Mouse (Mus musculus) Patski (cell line): ENCODE results near the gene Suclg2. TPM values are rescaled to one million over a fixed set of nuclear protein-coding genes. Genes with fewer than 3 reads are reported as not detected.
"Not testable (repeated sequence)": the region's sequence is repeated elsewhere in the genome, so short reads cannot be mapped to it uniquely, and the experiment has no call there.

Experiments used
- ATAC-seq: fragments of 100-300 bp; one replicate; pipeline ENCODE4 v1.8.0; 2021
- CTCF ChIA-PET: fragments of 350-600 bp; sonication (Branson Sonifier 250); formaldehyde crosslinking; loops from one replicate; lab custom pipeline; 2022; ENCODE audit warnings: inconsistent platforms; lab: Charles Lee
- POLR2A ChIA-PET: fragments of 350-600 bp; sonication (Branson Sonifier 250); formaldehyde crosslinking; loops from one replicate; lab custom pipeline; 2022; ENCODE audit warnings: antibody characterized with exemption, inconsistent platforms; lab: Charles Lee
- DNase-seq: peaks from one replicate; pipeline ENCODE4 v3.0.0-alpha.2; 2011; ENCODE audit warnings: low read depth, low spot score
- H3K27me3 ChIP-seq: fragments of 371-371 bp; one replicate; pipeline ENCODE4 v1.5.1; 2021
- CTCF ChIP-seq: fragments of 100-300 bp; IDR thresholded peaks from one replicate; pipeline ENCODE4 v1.5.1; 2021
- in situ Hi-C: fragments of 300-500 bp; cut with MboI; formaldehyde crosslinking; loops from 3 replicates; pipeline ENCODE4 v1.11.1; 2018; ENCODE audit warnings: low pct_unique_long_range_greater_than_20kb, mixed read lengths
- polyA plus RNA-seq: library from polyadenylated mRNA; unstranded; gene quantifications from one replicate; pipeline ENCODE4 v1.2.3, GENCODE M21; 2021

The Suclg2 gene
- polyA plus RNA-seq, 1 experiment from 2014 or later: 176 TPM

DNA sequence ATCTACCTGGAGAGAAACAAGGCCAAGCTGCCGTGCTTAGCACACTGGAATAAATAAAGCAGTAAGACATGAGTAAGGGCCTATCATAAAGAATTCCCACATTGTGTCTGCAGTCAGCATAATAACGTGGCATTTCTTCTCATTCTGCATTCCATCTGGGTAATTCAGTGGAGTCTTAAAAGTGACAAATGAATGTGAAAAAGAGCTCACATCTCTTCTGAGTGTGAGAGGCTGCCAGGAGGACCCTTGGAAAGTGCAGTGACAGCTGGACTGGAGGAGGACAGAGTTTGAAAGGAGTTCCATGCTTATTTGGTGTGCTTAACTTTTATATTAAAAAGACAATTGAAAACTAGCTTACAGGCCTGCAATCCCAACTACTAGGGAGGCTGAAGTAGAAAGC, 83.2 kb downstream of the Suclg2 start:
- in situ Hi-C loops: no loop called here
- DNase-seq: no peak
- H3K27me3 ChIP-seq: no peaks in the 10 kb centered on the region
- ChIA-PET POLR2A (interaction anchor here (1.0 kb wide), 1 partner anchor 17 kb away, joined by 3 read pairs; no protein-coding TSS in a partner anchor), CTCF (interaction anchor here (1.1 kb wide), 1 partner anchor 10 kb away, joined by 3 read pairs; no protein-coding TSS in a partner anchor)
- ATAC-seq: no peak
- no peak for TF ChIP-seq CTCF

DNA sequence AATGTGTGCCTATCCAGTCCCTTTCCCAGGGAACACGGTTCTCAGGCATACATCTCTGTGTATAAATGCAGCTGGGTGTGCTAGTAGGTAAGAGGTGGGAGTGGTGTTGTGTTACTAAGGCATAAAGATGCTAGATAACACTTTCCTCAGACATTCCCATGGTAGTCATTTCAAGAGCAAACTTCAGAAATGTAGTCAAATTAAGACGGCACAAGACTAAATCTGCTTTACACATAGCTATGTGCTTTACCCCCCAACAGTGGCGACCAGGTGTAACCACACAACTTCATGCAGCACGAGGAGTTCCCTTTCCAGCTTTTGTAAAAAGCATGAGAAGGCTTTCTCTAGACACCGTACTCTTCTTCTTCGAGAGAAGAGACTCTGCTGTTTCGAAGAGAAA, 89.5 kb downstream of the Suclg2 start:
- no peak for ATAC-seq
- no peaks in the 10 kb centered on the region for H3K27me3 ChIP-seq
- in situ Hi-C loops: no loop called here
- TF ChIP-seq CTCF: no peak
- CTCF ChIA-PET: interaction anchor here (1.0 kb wide), 1 partner anchor 19 kb away, joined by 3 read pairs; no protein-coding TSS in a partner anchor
- POLR2A ChIA-PET: no interaction called here
- no peak for DNase-seq

DNA sequence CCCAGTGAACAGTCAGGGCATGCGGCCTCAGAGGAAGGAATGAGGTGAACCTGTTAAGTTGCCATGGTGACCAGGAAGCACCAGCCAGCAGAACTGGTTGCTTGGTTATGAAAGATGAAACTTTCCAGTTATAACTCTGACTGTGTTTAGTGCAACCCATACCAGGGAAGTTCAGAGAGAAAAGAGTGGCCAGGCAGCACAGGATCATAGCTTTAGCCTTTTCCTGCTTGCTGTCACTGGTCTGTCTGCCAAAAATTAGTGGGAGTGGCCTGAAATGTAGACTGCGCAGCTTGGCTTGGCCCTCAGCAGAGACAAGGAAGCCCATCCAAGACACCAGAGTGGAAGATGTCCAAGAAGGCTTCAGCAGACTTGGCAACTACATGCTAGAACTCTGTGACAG, 96.8 kb downstream of the Suclg2 start:
- ChIA-PET POLR2A (interaction anchor here (0.7 kb wide), 1 partner anchor 29 kb away, joined by 3 read pairs; no protein-coding TSS in a partner anchor), CTCF (interaction anchor here (1.4 kb wide), 1 partner anchor 15 kb away, joined by 5 read pairs; no protein-coding TSS in a partner anchor)
- ATAC-seq (no peak), DNase-seq (no peak)
- TF ChIP-seq CTCF: no peak
- H3K27me3 ChIP-seq: no peaks in the 10 kb centered on the region
- in situ Hi-C loops: no loop called here

DNA sequence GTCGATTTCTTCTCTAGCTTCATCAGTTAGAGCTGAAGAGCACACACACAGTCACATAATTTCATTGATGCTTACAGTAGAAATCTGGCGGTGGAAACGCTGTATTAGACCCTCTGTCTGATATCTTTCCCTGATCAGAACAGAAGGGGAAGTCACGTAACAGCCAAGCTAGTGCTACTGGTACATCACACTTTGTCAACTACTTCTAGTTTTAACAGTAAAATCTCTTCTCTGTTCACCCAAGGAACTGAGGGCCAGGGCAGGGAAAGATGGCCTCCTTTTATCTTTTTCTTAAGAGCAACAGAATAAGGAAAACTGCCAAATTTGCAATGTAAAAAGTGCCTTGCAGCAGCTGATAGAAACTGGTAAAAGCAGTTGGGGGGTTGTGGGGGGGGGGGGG, 97.8 kb downstream of the Suclg2 start:
- POLR2A ChIA-PET: no interaction called here

DNA sequence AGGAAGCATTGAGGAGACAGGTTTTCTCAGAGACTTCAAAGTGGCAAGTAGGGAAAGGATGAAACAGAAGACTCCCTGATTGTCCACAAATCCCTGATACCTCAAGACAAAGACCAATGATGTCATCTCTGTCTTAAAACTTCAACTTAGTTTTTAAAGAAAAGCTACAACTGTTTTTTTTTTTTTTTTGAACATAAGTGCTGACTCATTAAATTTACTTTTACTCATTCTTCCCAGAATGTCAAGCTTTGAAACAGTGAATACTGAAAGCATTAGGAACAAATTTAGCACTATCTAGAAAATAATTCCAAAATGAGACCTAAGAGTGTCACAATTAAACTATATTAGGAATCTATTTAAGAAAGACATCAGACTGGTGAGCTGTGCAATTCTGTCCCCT, 98.8 kb downstream of the Suclg2 start:
- ChIA-PET POLR2A (no interaction called here), CTCF (interaction anchor here (1.2 kb wide), 1 partner anchor 81 kb away, joined by 3 read pairs; no protein-coding TSS in a partner anchor)
- in situ Hi-C loops: no loop called here
- ATAC-seq: no peak
- no peak for TF ChIP-seq CTCF
- no peak for DNase-seq
- H3K27me3 ChIP-seq: no peaks in the 10 kb centered on the region

More for the DNA sequence above, 97.8 kb downstream of the Suclg2 start:
- no peak for TF ChIP-seq CTCF
- CTCF ChIA-PET: no interaction called here
- no peaks in the 10 kb centered on the region for H3K27me3 ChIP-seq
- ATAC-seq (no peak), DNase-seq (no peak)
- in situ Hi-C loops: no loop called here

DNA sequence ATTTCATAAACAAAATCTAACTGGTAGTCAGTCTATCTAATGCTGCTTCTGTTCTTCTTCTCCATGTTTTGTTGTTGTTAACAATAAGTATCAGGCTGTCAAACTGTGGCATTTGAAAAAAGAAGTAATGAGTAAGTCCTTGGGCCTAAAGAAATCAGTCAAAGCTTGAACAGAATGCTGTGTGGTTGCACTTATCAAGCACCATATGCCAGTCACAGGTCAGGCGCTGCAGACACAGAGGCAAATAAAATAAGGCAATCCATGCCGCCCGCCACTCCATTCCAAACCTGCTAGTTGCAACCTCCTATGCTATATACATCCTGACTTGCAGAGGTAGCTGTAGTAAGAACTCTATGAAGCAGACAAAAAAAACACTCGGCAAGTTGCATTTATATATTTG, 100.2 kb downstream of the Suclg2 start:
- CTCF ChIA-PET: interaction anchor here (1.2 kb wide), 1 partner anchor 82 kb away, joined by 3 read pairs; no protein-coding TSS in a partner anchor
- no peaks in the 10 kb centered on the region for H3K27me3 ChIP-seq
- TF ChIP-seq CTCF: no peak
- no peak for DNase-seq
- in situ Hi-C loops: no loop called here
- ATAC-seq: no peak
- POLR2A ChIA-PET: no interaction called here

DNA sequence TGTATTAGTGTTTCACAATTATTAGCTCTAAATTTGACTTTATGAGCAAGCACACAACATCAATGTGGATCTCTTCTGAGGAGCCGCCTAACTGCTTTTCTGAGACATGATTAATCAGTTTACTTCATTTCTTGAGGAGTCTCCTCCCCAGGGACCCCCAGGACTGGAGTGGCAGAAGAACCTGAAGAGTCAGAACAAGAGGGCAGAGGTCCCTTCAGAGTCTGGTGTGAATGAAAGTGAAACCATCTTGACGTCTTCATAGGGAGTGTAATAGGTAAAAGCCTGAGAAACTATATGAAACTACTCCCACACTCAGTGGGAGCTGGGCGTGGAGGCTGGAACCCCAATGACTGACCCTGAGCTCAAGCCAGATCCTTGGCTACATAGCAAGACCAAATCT, 105.4 kb downstream of the Suclg2 start:
- POLR2A ChIA-PET: no interaction called here
- H3K27me3 ChIP-seq: no peaks in the 10 kb centered on the region
- TF ChIP-seq CTCF: no peak
- DNase-seq: no peak
- CTCF ChIA-PET: interaction anchor here (0.9 to 1.9 kb wide), 4 partner anchors 11 to 67 kb away, joined by 3 to 7 read pairs (median 4); no protein-coding TSS in a partner anchor
- in situ Hi-C loops: no loop called here
- no peak for ATAC-seq

DNA sequence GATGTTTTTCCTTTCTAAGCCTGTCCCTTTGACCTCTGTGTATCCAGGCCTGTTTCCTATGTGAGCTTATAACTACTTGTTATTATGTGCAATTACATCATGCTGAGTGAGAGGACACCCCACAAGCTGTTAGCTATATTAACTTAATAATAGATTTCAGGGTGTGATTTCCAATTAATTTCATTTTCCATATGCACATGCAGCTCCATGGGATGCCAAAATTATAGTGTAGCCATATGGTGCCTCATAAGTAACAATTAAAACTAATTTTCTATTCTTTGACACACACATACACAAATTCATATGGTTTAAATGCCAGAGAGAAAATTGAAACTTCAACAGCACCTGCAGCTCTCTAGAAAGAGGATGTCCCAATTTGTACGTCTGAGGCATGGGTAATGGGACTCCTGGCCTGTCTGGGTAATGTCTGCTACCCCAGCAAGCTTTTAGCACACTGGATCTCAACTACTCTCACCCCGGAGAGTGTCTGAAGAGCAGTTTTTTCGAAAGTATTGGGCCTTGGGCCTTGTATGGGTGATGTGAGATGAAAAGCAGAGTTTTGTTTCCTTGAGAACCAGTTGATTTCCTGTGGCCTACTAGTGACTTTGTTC, 106.1 kb downstream of the Suclg2 start:
- no peak for ATAC-seq
- TF ChIP-seq CTCF: no peak
- H3K27me3 ChIP-seq: no peaks in the 10 kb centered on the region
- POLR2A ChIA-PET: no interaction called here
- DNase-seq: no peak
- in situ Hi-C loops: no loop called here
- CTCF ChIA-PET: interaction anchor here (1.4 to 1.9 kb wide), 3 partner anchors 12 to 35 kb away, joined by 4 to 7 read pairs (median 5); no protein-coding TSS in a partner anchor

DNA sequence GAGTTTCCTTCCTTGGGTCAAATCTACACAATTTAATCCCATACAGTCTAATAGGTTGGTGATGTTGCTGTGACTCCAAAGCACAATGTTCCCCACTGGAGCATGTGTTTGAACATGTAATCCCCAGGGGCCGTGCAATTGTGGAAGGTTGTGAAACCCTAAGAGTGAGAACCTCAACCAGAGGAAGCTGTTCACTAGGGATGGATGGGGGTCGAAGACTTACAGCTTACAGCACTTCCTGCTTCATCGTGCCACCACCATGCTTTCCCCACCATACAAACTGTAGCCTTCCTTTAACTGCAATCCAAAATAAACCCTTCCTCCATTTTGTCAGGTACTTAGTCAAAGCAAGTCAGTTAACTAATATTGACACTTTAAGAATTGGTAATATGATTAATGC, 107.5 kb downstream of the Suclg2 start:
- ATAC-seq (no peak), DNase-seq (no peak)
- no peaks in the 10 kb centered on the region for H3K27me3 ChIP-seq
- in situ Hi-C loops: no loop called here
- ChIA-PET POLR2A (no interaction called here), CTCF (no interaction called here)
- no peak for TF ChIP-seq CTCF

- H3K27me3 ChIP-seq: no peaks in the 10 kb centered on the region
- in situ Hi-C loops: no loop called here
- ATAC-seq (no peak), DNase-seq (no peak)
- CTCF ChIA-PET: no interaction called here
- POLR2A ChIA-PET: no interaction called here
- no peak for TF ChIP-seq CTCF
These were observed 110.5 kb downstream of the Suclg2 start for GRCm38 (mm10) chr6:95608123-95608522.

GRCm38 (mm10) chr6:95600731-95601130, 117.9 kb downstream of the Suclg2 start:
- DNase-seq, POLR2A ChIA-PET, H3K27me3 ChIP-seq, ATAC-seq, in situ Hi-C loops: not testable (repeated sequence)
- CTCF ChIA-PET: interaction anchor here (0.9 kb wide), 1 partner anchor 24 kb away, joined by 3 read pairs; no protein-coding TSS in a partner anchor
